Mouse (Mus musculus) stomach, embryonic 14.5 days (tissue): ENCODE measurements around the gene Cwc27. TPM values are rescaled to one million over a fixed set of nuclear protein-coding genes. Genes with fewer than 3 reads are reported as not detected.

Experiments used
- ATAC-seq: fragments of 200-750 bp; cut with Nextera tagmentation; 2 replicates; pipeline ENCODE4 v1.8.0; 2017; ENCODE audit warnings: low read depth, moderate TSS enrichment; ENCODE audit not compliant: insufficient number of reproducible peaks, insufficient read depth, low FRiP score
- H3K27ac ChIP-seq: fragments of 300-500 bp; sonication (generic); 2 replicates; pipeline ENCODE4 v1.5.1; 2014; ENCODE audit warnings: mild to moderate bottlenecking, low read length, moderate library complexity, mixed read lengths
- H3K27me3 ChIP-seq: fragments of 300-500 bp; sonication (generic); 2 replicates; pipeline ENCODE4 v1.6.1; 2014; ENCODE audit warnings: low read length, control low read depth, mixed read lengths; ENCODE audit not compliant: control insufficient read depth, insufficient read depth
- H3K36me3 ChIP-seq: fragments of 300-500 bp; sonication (generic); 2 replicates; pipeline ENCODE4 v1.6.1; 2014; ENCODE audit warnings: mild to moderate bottlenecking, control low read depth, low read length, moderate library complexity, mixed read lengths; ENCODE audit not compliant: control insufficient read depth, insufficient read depth
- H3K4me1 ChIP-seq: fragments of 300-500 bp; sonication (generic); 2 replicates; pipeline ENCODE4 v1.6.1; 2014; ENCODE audit warnings: low read length, control low read depth, mixed read lengths; ENCODE audit not compliant: control insufficient read depth, insufficient read depth
- H3K4me2 ChIP-seq: fragments of 300-500 bp; sonication (generic); replicated peaks from 2 replicates; pipeline ENCODE4 v1.6.1; 2014; ENCODE audit warnings: low read depth, low read length, control low read depth
- H3K4me3 ChIP-seq: fragments of 300-500 bp; sonication (generic); 2 replicates; pipeline ENCODE4 v1.5.1; 2014; ENCODE audit warnings: low read depth, low read length, control low read depth
- H3K9ac ChIP-seq: fragments of 300-500 bp; sonication (generic); replicated peaks from 2 replicates; pipeline ENCODE4 v1.6.1; 2014; ENCODE audit warnings: low read depth, mild to moderate bottlenecking, control low read depth, low read length, moderate library complexity, mixed read lengths
- H3K9me3 ChIP-seq: fragments of 300-500 bp; sonication (generic); 2 replicates; pipeline ENCODE4 v1.6.1; 2016; ENCODE audit warnings: low read depth, low read length, control low read depth; ENCODE audit not compliant: control insufficient read depth
- WGBS: fragments of 180-500 bp; shearing (Covaris S2); extraction: QIAGEN DNeasy Blood & Tissue Kit; methylation state at CpG from one replicate; pipeline ENCODE4 v1.1.7; 2014; 5-methylcytosine and 5-hydroxymethylcytosine counted together
- polyA plus RNA-seq: library from polyadenylated mRNA; unstranded; fragments of >200 nt; fragmentation: Nextera tagmentation; extraction: Ambion mirVana; gene quantifications from 2 replicates; pipeline ENCODE4 v1.2.1, GENCODE M21; 2014

The Cwc27 gene
- polyA plus RNA-seq, 1 experiment from 2014 or later, result 36.4 TPM

GRCm38 (mm10) chr13:104590097-104590607, 226.8 kb downstream of the Cwc27 start:
- Histone ChIP-seq H3K9me3 (no peaks in the 10 kb centered on the region), H3K4me3 (no peak overlapping the region), H3K4me2 (no peak overlapping the region; the same call in 1 of the 2 replicates), H3K27ac (no peak overlapping the region), H3K36me3 (no peaks in the 10 kb centered on the region), H3K27me3 (no peaks in the 10 kb centered on the region), H3K4me1 (peaks cover 6% of the 10 kb centered on the region; the same call in 1 of the 2 replicates), H3K9ac (no peak overlapping the region)
- ATAC-seq, result peak; percentile 60; the same call in 1 of the 2 replicates
- 39% methylated on average over 11 of the region's 11 CpGs for WGBS

GRCm38 (mm10) chr13:104588383-104588782, 228.6 kb downstream of the Cwc27 start:
- ATAC-seq, result no peak
- Histone ChIP-seq H3K9me3 (no peaks in the 10 kb centered on the region), H3K4me3 (no peak overlapping the region), H3K4me1 (peaks cover 6% of the 10 kb centered on the region; the same call in 1 of the 2 replicates), H3K27ac (no peak overlapping the region), H3K36me3 (no peaks in the 10 kb centered on the region), H3K4me2 (no peak overlapping the region), H3K9ac (no peak overlapping the region), H3K27me3 (no peaks in the 10 kb centered on the region)
- WGBS, result 49% methylated on average over 5 of the region's 5 CpGs

Other genes starting within 250 kb of the Cwc27 start
- 23.6 and 25.9 TPM in 2 replicates for gene Srek1ip1, start 24.7 kb downstream of the Cwc27 start, polyA plus RNA-seq
- 0.20 and 0.55 TPM in 2 replicates for gene Shisal2b, start 46.8 kb upstream of the Cwc27 start, polyA plus RNA-seq
- gene Rgs7bp, start 237.8 kb upstream of the Cwc27 start, polyA plus RNA-seq, result 1.5 and 1.7 TPM in 2 replicates